In genomic region chr7:143311471-143311870, GRCm38 (mm10) we compare ENCODE assay signal across 18 mouse cellular contexts.
DNase-seq lines count a peak whose midpoint lies in the region; ATAC-seq and TF ChIP-seq lines count a peak whose summit lies in the region.
"Had no signal": no experiment of that assay in that cellular context is flagged by ENCODE, and none has a peak within 500 bp of the region (broad histone marks: within the 10 kb centered on the region; RNA-seq: fewer than 3 reads in every experiment).

No protein-coding gene starts in this region.

- no peak for ATAC-seq in hindbrain, embryonic 16.5 days
- ATAC-seq in stomach, embryonic 16.5 days (ENCODE audit: insufficient read depth, low FRiP score) = no peak
- ATAC-seq: activated CD4-positive, CD25-positive, alpha-beta regulatory T cell, adult 4 months; forebrain, embryonic 14.5 days; midbrain, embryonic 15.5 days had no signal

- no peak overlapping the region for H3K4me3 ChIP-seq in hindbrain, embryonic 10.5 days
- H3K4me3 ChIP-seq in hindbrain, embryonic 16.5 days (ENCODE audit: low read length) = no peak overlapping the region
- no peak overlapping the region for H3K4me3 ChIP-seq in embryonic fibroblast, embryonic 13.5 days (ENCODE audit: insufficient read depth, low read length)
- no peak overlapping the region for H3K4me3 ChIP-seq in stomach, embryonic 16.5 days (replicated peaks; ENCODE audit: low read length)
- H3K4me3 ChIP-seq: hindbrain, embryonic 13.5 days; midbrain, embryonic 15.5 days had no signal

- H3K27me3 ChIP-seq in hindbrain, embryonic 10.5 days (ENCODE audit: insufficient read depth, poor library complexity, severe bottlenecking) = 0 out of 2 replicates have a peak, but pooled peaks cover 7% of the 10 kb centered on the region
- no peaks in the 10 kb centered on the region for H3K27me3 ChIP-seq in hindbrain, embryonic 16.5 days (replicated peaks; ENCODE audit: control insufficient read depth, insufficient read depth, low read length)
- no peaks in the 10 kb centered on the region for H3K27me3 ChIP-seq in stomach, embryonic 16.5 days (ENCODE audit: control insufficient read depth, insufficient read depth, low read length)
- H3K27me3 ChIP-seq: hindbrain, embryonic 13.5 days; midbrain, embryonic 15.5 days had no signal

- no peak for TF ChIP-seq CTCF in embryonic fibroblast, embryonic 13.5 days (IDR thresholded peaks at IDR 0.05; ENCODE audit: borderline replicate concordance, insufficient read depth, low read length)

- TF ChIP-seq POLR2A in embryonic fibroblast, embryonic 13.5 days (IDR thresholded peaks at IDR 0.05; ENCODE audit: low read depth, low read length) = no peak

- DNase-seq in adrenal gland, postnatal 14 days = peak; percentile 41
- no peak for DNase-seq in adrenal gland, postnatal 25 days
- DNase-seq in hindbrain, embryonic 10.5 days (ENCODE audit: low spot score) = no peak
- no peak for DNase-seq in embryo, embryonic 9.5 days (ENCODE audit: extremely low spot score)
- DNase-seq in gastrocnemius, adult 18-20 months (ENCODE audit: low spot score) = no peak
- DNase-seq: cerebellum, adult 8-10 months; gastrocnemius, postnatal 10 days; lung, embryonic 14.5 days; spleen, adult 18-20 months; thymus, postnatal 4 days had no signal

- no peaks in the 10 kb centered on the region for H3K9me3 ChIP-seq in hindbrain, embryonic 10.5 days
- no peaks in the 10 kb centered on the region for H3K9me3 ChIP-seq in hindbrain, embryonic 16.5 days (ENCODE audit: control insufficient read depth, low read length)
- H3K9me3 ChIP-seq in stomach, embryonic 16.5 days (replicated peaks; ENCODE audit: control insufficient read depth, low read length) = no peaks in the 10 kb centered on the region
- H3K9me3 ChIP-seq: hindbrain, embryonic 13.5 days; midbrain, embryonic 15.5 days had no signal

- no peak overlapping the region for H3K4me2 ChIP-seq in hindbrain, embryonic 16.5 days (ENCODE audit: low read length)
- no peak overlapping the region for H3K4me2 ChIP-seq in stomach, embryonic 16.5 days (ENCODE audit: low read depth, low read length)
- H3K4me2 ChIP-seq: hindbrain, embryonic 13.5 days; lung, embryonic 14.5 days; midbrain, embryonic 15.5 days had no signal

- peaks cover 44% of the 10 kb centered on the region for H3K4me1 ChIP-seq in hindbrain, embryonic 10.5 days (replicated peaks)
- no peaks in the 10 kb centered on the region for H3K4me1 ChIP-seq in hindbrain, embryonic 16.5 days (ENCODE audit: control insufficient read depth, insufficient read depth, low read depth, low read length)
- H3K4me1 ChIP-seq in embryonic fibroblast, embryonic 13.5 days (ENCODE audit: control insufficient read depth, insufficient read depth, low read length) = peaks cover 7% of the 10 kb centered on the region; the same call in 1 of the 2 replicates
- peaks cover 39% of the 10 kb centered on the region for H3K4me1 ChIP-seq in stomach, embryonic 16.5 days (ENCODE audit: control insufficient read depth, insufficient read depth, low read length)
- H3K4me1 ChIP-seq: midbrain, embryonic 15.5 days had no signal

- H3K27ac ChIP-seq in hindbrain, embryonic 10.5 days = peak overlapping the region; percentile 64; the same call in 1 of the 2 replicates
- no peak overlapping the region for H3K27ac ChIP-seq in hindbrain, embryonic 16.5 days (ENCODE audit: low read depth, low read length)
- peak overlapping the region; percentile 37; the same call in 1 of the 2 replicates for H3K27ac ChIP-seq in embryonic fibroblast, embryonic 13.5 days (ENCODE audit: insufficient read depth, low read length)
- H3K27ac ChIP-seq in stomach, embryonic 16.5 days (ENCODE audit: low read length) = peak overlapping the region; percentile 61; the same call in 1 of the 2 replicates
- H3K27ac ChIP-seq: hindbrain, embryonic 13.5 days; macrophage; midbrain, embryonic 15.5 days had no signal

- H3K36me3 ChIP-seq in hindbrain, embryonic 10.5 days = no peaks in the 10 kb centered on the region
- H3K36me3 ChIP-seq in hindbrain, embryonic 16.5 days (ENCODE audit: control insufficient read depth, insufficient read depth, low read length) = no peaks in the 10 kb centered on the region
- H3K36me3 ChIP-seq in stomach, embryonic 16.5 days (ENCODE audit: control insufficient read depth, insufficient read depth, low read length) = no peaks in the 10 kb centered on the region
- H3K36me3 ChIP-seq: hindbrain, embryonic 13.5 days; midbrain, embryonic 15.5 days had no signal

- whole genome bisulfite sequencing in hindbrain, embryonic 10.5 days = 88% methylated on average over 7 of the region's 7 CpGs
- 88% methylated on average over 7 of the region's 7 CpGs for WGBS in hindbrain, embryonic 16.5 days
- WGBS in stomach, embryonic 16.5 days = 84% methylated on average over 7 of the region's 7 CpGs

- no peak overlapping the region for H3K9ac ChIP-seq in hindbrain, embryonic 16.5 days (ENCODE audit: low read depth, low read length)
- H3K9ac ChIP-seq in stomach, embryonic 16.5 days (ENCODE audit: low read length) = no peak overlapping the region
- H3K9ac ChIP-seq: hindbrain, embryonic 13.5 days; lung, embryonic 14.5 days; midbrain, embryonic 15.5 days had no signal
